Mouse (Mus musculus): ENCODE results near the gene Adgrv1. TPM values are rescaled to one million over a fixed set of nuclear protein-coding genes. Genes with fewer than 3 reads are reported as not detected.
A peak's percentile ranks its signal among the peaks of the same experiment; 100 is the strongest.

The Adgrv1 gene
- polyA plus RNA-seq, 1 experiment from 2014 or later = 43.1 TPM

DNA sequence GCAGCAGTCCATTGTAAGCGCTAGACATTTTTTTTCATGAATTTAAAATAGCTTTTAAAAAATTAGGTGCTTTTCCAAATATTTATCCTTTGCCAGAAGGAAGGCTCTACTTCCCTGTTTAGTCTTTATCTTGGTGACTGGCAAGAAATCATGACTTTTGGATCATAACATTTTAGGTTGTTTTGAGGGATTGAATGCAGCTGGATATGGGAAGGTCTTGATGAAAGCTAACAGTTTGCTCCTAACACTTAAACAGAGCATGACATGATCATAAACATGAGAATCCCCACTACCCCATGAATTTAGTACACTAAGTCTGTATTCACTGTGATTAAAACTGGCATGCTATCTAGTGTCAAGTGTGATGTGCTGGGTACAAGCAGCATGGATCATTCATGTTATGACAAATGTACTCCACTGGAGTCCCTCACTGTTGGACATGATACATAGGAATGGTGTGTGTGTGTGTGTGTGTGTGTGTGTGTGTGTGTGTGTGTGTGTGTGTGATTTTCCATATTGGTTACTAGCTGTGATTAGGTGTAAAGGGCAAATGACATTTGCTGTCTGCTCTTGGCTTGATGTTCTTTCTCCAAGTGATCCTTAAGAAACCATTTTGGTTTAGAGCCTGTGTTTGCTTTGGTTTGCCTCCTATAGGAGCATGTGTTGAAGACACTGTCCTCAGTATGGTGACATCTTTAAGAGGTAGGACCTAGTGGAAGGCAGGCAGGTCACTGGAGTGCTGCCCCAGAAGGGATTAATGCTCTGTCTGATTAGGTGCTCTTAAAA, 542.7 kb downstream of the Adgrv1 start:
- Histone ChIP-seq H3K9me3 (ENCODE audit: control insufficient read depth, low read length) (no peaks in the 10 kb centered on the region), H3K4me2 (no peak overlapping the region), H3K27me3 (ENCODE audit: control insufficient read depth, insufficient read depth, low read length) (no peaks in the 10 kb centered on the region), H3K4me3 (ENCODE audit: low read depth, low read length) (no peak overlapping the region), H3K4me1 (ENCODE audit: control insufficient read depth, insufficient read depth, low read length) (no peaks in the 10 kb centered on the region), H3K27ac (ENCODE audit: low read depth, low read length) (no peak overlapping the region), H3K36me3 (ENCODE audit: control insufficient read depth, insufficient read depth, low read length) (no peaks in the 10 kb centered on the region), H3K9ac (ENCODE audit: low read length) (no peak overlapping the region)
- DNase-seq (ENCODE audit: low spot score, missing footprints) = no peak
- WGBS = 91% methylated on average over 1 of the region's 1 CpGs
- ATAC-seq (ENCODE audit: low FRiP score) = no peak

DNA sequence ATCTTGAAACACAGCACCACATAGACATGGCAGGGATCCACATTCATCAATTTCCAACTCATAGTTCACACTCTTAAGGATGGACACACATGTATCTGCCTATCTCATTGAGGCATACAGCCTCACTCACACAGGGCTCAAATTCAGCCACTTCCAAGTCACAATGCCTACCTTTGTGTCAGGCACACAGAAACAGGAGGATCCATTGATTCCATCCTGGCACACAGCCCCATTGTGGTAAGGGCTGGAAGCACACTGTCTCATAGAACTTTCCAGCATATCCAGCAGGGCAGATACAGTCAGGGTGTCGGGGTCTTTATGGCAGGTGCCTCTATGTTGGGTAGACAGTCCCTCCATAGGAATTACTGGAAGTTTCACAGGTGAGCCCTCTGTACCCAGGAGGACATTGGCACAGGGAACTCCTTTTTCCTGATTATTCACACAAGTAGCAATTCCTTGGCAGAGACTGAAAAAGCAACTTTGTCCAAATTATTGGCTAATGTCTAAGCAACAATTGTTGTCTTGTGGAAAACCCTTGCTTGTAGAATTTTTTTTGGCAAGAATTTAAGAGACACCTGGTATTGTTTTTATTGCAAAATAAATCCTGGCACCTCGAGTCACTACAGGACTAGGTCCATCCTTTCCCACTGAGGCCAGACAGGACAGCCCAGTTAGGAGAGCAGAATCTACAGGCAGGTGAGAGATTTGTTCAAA, 545.8 kb downstream of the Adgrv1 start:
- WGBS = 76% methylated on average over 2 of the region's 2 CpGs

DNA sequence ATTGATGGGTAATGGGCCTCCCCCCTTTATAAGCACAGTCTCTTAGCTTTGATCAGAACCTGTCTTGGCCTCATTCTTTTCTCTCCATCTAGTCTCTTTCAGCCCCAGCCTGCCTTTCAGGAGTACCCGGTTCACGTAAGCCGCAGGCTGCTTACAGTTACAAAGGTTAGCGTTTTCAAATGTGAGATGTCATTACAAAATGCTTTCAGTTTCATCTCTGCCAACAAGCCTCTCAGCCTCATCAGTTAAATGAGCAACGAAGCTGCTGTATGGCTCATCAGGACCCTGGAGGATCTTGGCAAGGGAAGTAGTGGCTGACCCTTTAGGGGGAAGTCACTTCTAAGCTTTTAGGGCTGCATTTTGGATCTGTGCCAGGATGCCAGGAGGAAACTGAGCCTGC, 560.7 kb downstream of the Adgrv1 start:
- Histone ChIP-seq H3K9me3 (ENCODE audit: control insufficient read depth, low read length) (no peaks in the 10 kb centered on the region), H3K4me3 (ENCODE audit: low read depth, low read length) (no peak overlapping the region), H3K4me1 (ENCODE audit: control insufficient read depth, insufficient read depth, low read length) (no peaks in the 10 kb centered on the region), H3K27me3 (ENCODE audit: control insufficient read depth, insufficient read depth, low read length) (no peaks in the 10 kb centered on the region), H3K36me3 (ENCODE audit: control insufficient read depth, insufficient read depth, low read length) (no peaks in the 10 kb centered on the region), H3K4me2 (no peak overlapping the region), H3K27ac (ENCODE audit: low read depth, low read length) (no peak overlapping the region), H3K9ac (ENCODE audit: low read length) (no peak overlapping the region)
- DNase-seq (ENCODE audit: low spot score, missing footprints) (no peak), ATAC-seq (ENCODE audit: low FRiP score) (no peak)
- WGBS = 89% methylated on average over 5 of the region's 5 CpGs

More for the DNA sequence above, 545.8 kb downstream of the Adgrv1 start:
- Histone ChIP-seq H3K27ac (ENCODE audit: low read depth, low read length) (no peak overlapping the region), H3K36me3 (ENCODE audit: control insufficient read depth, insufficient read depth, low read length) (no peaks in the 10 kb centered on the region), H3K4me2 (no peak overlapping the region), H3K9me3 (ENCODE audit: control insufficient read depth, low read length) (no peaks in the 10 kb centered on the region), H3K27me3 (ENCODE audit: control insufficient read depth, insufficient read depth, low read length) (no peaks in the 10 kb centered on the region), H3K4me1 (ENCODE audit: control insufficient read depth, insufficient read depth, low read length) (no peaks in the 10 kb centered on the region), H3K9ac (ENCODE audit: low read length) (no peak overlapping the region), H3K4me3 (ENCODE audit: low read depth, low read length) (no peak overlapping the region)
- DNase-seq (ENCODE audit: low spot score, missing footprints) (peak; percentile 54), ATAC-seq (ENCODE audit: low FRiP score) (no peak)

DNA sequence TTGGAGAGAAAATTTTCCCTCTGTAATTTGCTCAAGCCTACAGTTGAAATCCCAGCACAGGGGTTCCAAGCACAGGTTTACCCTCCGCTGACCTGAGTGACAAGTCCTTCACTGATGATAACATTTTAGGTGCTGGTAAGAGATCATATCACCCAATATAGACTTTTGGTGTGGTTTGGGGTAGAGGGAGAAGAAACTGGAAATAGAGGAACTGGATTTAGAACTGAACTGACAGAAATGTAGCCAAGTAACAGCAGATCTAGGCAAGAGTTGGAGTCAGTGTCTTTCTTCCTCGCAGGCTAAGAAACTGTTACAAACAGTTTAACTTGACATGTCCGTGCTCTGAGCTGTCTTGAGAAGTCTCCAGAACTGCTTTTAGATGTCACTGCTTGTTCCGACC, 581.5 kb downstream of the Adgrv1 start:
- H3K9me3 ChIP-seq (ENCODE audit: control insufficient read depth, low read length) = no peaks in the 10 kb centered on the region
- WGBS = 88% methylated on average over 4 of the region's 4 CpGs
- H3K4me1 ChIP-seq (ENCODE audit: control insufficient read depth, insufficient read depth, low read length) = no peaks in the 10 kb centered on the region
- no peak overlapping the region for H3K4me3 ChIP-seq (ENCODE audit: low read depth, low read length)
- H3K4me2 ChIP-seq = no peak overlapping the region
- no peaks in the 10 kb centered on the region for H3K27me3 ChIP-seq (ENCODE audit: control insufficient read depth, insufficient read depth, low read length)
- H3K36me3 ChIP-seq (ENCODE audit: control insufficient read depth, insufficient read depth, low read length) = no peaks in the 10 kb centered on the region
- no peak overlapping the region for H3K9ac ChIP-seq (ENCODE audit: low read length)
- no peak overlapping the region for H3K27ac ChIP-seq (ENCODE audit: low read depth, low read length)
- DNase-seq (ENCODE audit: low spot score, missing footprints) = no peak
- ATAC-seq (ENCODE audit: low FRiP score) = no peak

DNA sequence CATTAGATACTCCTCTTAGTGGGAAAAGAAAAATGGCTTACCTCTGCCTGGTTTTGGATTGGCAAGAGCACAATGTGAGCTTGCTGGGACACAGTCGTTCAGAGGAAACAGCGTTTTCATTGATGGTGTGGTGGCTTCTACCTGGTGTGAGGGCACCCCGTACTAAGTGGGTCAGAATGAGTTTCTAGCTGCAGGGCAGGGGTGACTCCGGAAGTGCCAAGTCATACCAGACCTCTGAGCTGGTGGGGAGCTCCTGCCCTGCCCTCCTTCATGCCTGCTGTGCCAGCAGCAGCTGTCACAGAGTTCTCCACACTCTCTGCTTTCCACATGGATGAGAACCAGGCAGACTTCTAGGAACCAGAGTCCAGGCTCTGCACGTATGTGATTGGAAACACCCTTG, 582.0 kb downstream of the Adgrv1 start:
- no peak for ATAC-seq (ENCODE audit: low FRiP score)
- 72% methylated on average over 5 of the region's 5 CpGs for WGBS
- no peaks in the 10 kb centered on the region for H3K9me3 ChIP-seq (ENCODE audit: control insufficient read depth, low read length)
- no peak overlapping the region for H3K9ac ChIP-seq (ENCODE audit: low read length)
- no peaks in the 10 kb centered on the region for H3K27me3 ChIP-seq (ENCODE audit: control insufficient read depth, insufficient read depth, low read length)
- H3K36me3 ChIP-seq (ENCODE audit: control insufficient read depth, insufficient read depth, low read length) = no peaks in the 10 kb centered on the region
- no peaks in the 10 kb centered on the region for H3K4me1 ChIP-seq (ENCODE audit: control insufficient read depth, insufficient read depth, low read length)
- H3K4me2 ChIP-seq = no peak overlapping the region
- DNase-seq (ENCODE audit: low spot score, missing footprints) = no peak
- H3K27ac ChIP-seq (ENCODE audit: low read depth, low read length) = no peak overlapping the region
- no peak overlapping the region for H3K4me3 ChIP-seq (ENCODE audit: low read depth, low read length)

DNA sequence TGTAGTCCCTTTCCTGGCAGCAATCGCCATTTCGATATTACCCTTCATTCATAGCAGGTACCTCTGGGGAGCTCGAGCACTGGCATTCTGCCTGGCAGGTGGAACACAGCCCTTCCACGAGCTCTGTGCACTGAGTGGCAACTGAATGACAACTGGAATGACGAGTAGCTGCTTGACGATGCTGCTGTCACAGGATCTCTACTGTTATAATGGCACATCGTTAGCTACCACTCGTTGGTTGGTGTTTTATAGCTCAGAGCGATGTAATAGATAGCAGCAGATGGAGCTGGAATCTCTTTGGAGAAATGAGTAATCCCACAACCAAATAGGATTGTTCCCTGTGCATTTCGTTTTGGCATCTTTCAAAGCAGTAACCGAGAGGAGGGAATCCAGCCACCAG, 587.6 kb downstream of the Adgrv1 start:
- no peak for ATAC-seq (ENCODE audit: low FRiP score)
- DNase-seq (ENCODE audit: low spot score, missing footprints) = no peak
- H3K27ac ChIP-seq (ENCODE audit: low read depth, low read length) = no peak overlapping the region
- no peaks in the 10 kb centered on the region for H3K36me3 ChIP-seq (ENCODE audit: control insufficient read depth, insufficient read depth, low read length)
- no peak overlapping the region for H3K4me3 ChIP-seq (ENCODE audit: low read depth, low read length)
- H3K27me3 ChIP-seq (ENCODE audit: control insufficient read depth, insufficient read depth, low read length) = no peaks in the 10 kb centered on the region
- H3K9me3 ChIP-seq (ENCODE audit: control insufficient read depth, low read length) = no peaks in the 10 kb centered on the region
- 86% methylated on average over 11 of the region's 11 CpGs for WGBS
- no peaks in the 10 kb centered on the region for H3K4me1 ChIP-seq (ENCODE audit: control insufficient read depth, insufficient read depth, low read length)
- no peak overlapping the region for H3K9ac ChIP-seq (ENCODE audit: low read length)
- H3K4me2 ChIP-seq = no peak overlapping the region

Small RNA genes within 50 kb of the gene (microRNA-seq; reads per million reads assigned to microRNA genes)
- not detected for gene Gm25241

Other genes with a start within 250 kb of the Adgrv1 start
- 30.5 and 34.1 TPM in 2 replicates for gene Lysmd3, start 24.5 kb upstream of the Adgrv1 start, polyA plus RNA-seq (2014; fragmentation: Nextera tagmentation; extraction: Ambion mirVana)
- gene Polr3g, start 77.9 kb upstream of the Adgrv1 start, polyA plus RNA-seq (2014; fragmentation: Nextera tagmentation; extraction: Ambion mirVana) = 16.7 and 17.7 TPM in 2 replicates
- gene Mblac2, start 78.2 kb upstream of the Adgrv1 start, polyA plus RNA-seq (2014; fragmentation: Nextera tagmentation; extraction: Ambion mirVana) = 5.9 and 7.8 TPM in 2 replicates
- gene Cetn3, start 149.9 kb upstream of the Adgrv1 start, polyA plus RNA-seq (2014; fragmentation: Nextera tagmentation; extraction: Ambion mirVana) = 279 and 302 TPM in 2 replicates

Measured in midbrain, embryonic 11.5 days (tissue).